Mouse (Mus musculus): ENCODE results near the gene Mybl2. TPM values are rescaled to one million over a fixed set of nuclear protein-coding genes. Genes with fewer than 3 reads are reported as not detected.

Mybl2 gene
- total RNA-seq, 1 experiment = 281 TPM

DNA sequence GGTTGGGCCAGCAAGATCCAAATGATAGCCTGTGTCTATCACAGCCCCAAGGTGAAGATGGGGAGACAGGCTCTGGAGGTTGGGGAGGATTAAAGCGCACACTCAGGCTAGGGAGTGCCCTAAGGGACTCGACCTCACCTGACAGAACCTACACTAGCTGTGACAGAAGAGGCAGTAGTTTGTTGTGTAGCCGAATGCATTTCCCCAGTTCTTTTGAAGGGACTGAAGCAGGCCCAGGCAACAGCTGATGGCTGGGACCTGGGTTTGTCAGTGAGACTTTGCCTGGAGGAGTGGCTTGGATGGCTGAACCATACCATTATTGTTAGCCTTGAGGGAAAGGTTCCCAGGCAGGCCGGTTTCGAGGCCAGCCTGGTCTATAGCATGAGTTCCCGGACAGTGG is 30.6 kb downstream of the Mybl2 start:
- in situ Hi-C loops (cut with MboI; ENCODE audit: low sequenced_read_pairs in 2 of 2, unreplicated experiment in 2 of 2) = no loop called here
- peak overlapping the region; percentile 56 for H3K27ac ChIP-seq (ENCODE audit: insufficient read depth, low read depth, low read length, poor library complexity, severe bottlenecking)
- H3K4me1 ChIP-seq (ENCODE audit: control insufficient read depth in 2 of 2, insufficient read depth in 2 of 2, low read length in 2 of 2, poor library complexity in 1 of 2) = peaks cover 0 to 15% of the 10 kb centered on the region in 2 experiments; a peak in 1 of 4 replicates
- H3K36me3 ChIP-seq (ENCODE audit: control insufficient read depth, insufficient read depth, low read length, poor library complexity, severe bottlenecking) = peaks cover 39% of the 10 kb centered on the region
- H3K4me3 ChIP-seq (ENCODE audit: insufficient read depth in 1 of 2, low read depth in 1 of 2, low read length in 2 of 2, poor library complexity in 1 of 2, severe bottlenecking in 1 of 2) = no peak overlapping the region
- no peak for TF ChIP-seq ZNF384 (IDR thresholded peaks at IDR 0.05; ENCODE audit: low read depth, low read length)
- no peak for TF ChIP-seq CHD2 (IDR thresholded peaks at IDR 0.05; ENCODE audit: low read depth, low read length)
- no peak for TF ChIP-seq MAFK (IDR thresholded peaks at IDR 0.05; ENCODE audit: insufficient read depth, low read depth, low read length)
- TF ChIP-seq HCFC1 (IDR thresholded peaks at IDR 0.05; ENCODE audit: borderline replicate concordance, insufficient read depth, low read length) = no peak
- no peak for TF ChIP-seq ZC3H11A (IDR thresholded peaks at IDR 0.05; ENCODE audit: borderline replicate concordance, low read depth, low read length)
- H3K9me3 ChIP-seq (ENCODE audit: control insufficient read depth, insufficient read depth, low read depth, low read length) = no peaks in the 10 kb centered on the region
- no peak for DNase-seq (ENCODE audit: low read depth, low spot score)
- H3K9ac ChIP-seq (ENCODE audit: insufficient read depth, low read depth, low read length, poor library complexity, severe bottlenecking) = no peak overlapping the region

DNA sequence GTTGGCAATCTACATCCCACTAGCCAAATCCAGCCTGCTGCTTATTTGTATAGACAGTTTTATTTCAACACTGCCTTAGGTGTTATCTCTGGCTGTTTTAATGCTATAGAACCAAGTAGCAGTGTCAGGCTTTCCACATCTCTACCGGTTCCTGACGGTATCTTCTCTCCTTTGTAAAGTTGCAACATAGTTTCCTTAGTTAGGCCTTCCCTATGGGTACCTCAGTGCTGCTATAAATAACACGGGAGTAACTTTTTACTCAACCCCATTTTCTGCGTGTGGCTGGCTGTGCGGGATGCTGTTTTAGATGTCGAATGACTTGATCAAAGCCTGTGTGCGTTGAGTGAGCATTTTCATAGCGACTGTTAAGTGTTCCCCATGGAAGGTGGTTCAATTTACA is 32.1 kb downstream of the Mybl2 start:
- H3K9ac ChIP-seq (ENCODE audit: insufficient read depth, low read depth, low read length, poor library complexity, severe bottlenecking) = no peak overlapping the region
- H3K27ac ChIP-seq (ENCODE audit: insufficient read depth, low read depth, low read length, poor library complexity, severe bottlenecking) = no peak overlapping the region
- H3K36me3 ChIP-seq (ENCODE audit: control insufficient read depth, insufficient read depth, low read length, poor library complexity, severe bottlenecking) = peaks cover 30% of the 10 kb centered on the region
- no peak for TF ChIP-seq MAFK (IDR thresholded peaks at IDR 0.05; ENCODE audit: insufficient read depth, low read depth, low read length)
- no peak for TF ChIP-seq HCFC1 (IDR thresholded peaks at IDR 0.05; ENCODE audit: borderline replicate concordance, insufficient read depth, low read length)
- TF ChIP-seq ZC3H11A (IDR thresholded peaks at IDR 0.05; ENCODE audit: borderline replicate concordance, low read depth, low read length) = no peak
- no peak for TF ChIP-seq ZNF384 (IDR thresholded peaks at IDR 0.05; ENCODE audit: low read depth, low read length)
- TF ChIP-seq CHD2 (IDR thresholded peaks at IDR 0.05; ENCODE audit: low read depth, low read length) = no peak
- no peaks in the 10 kb centered on the region for H3K9me3 ChIP-seq (ENCODE audit: control insufficient read depth, insufficient read depth, low read depth, low read length)
- no peak for DNase-seq (ENCODE audit: low read depth, low spot score)
- H3K4me1 ChIP-seq (ENCODE audit: control insufficient read depth in 2 of 2, insufficient read depth in 2 of 2, low read length in 2 of 2, poor library complexity in 1 of 2) = peaks cover 0 to 11% of the 10 kb centered on the region in 2 experiments; a peak in 1 of 4 replicates
- in situ Hi-C loops (cut with MboI; ENCODE audit: low sequenced_read_pairs in 2 of 2, unreplicated experiment in 2 of 2) = no loop called here
- H3K4me3 ChIP-seq (ENCODE audit: insufficient read depth in 1 of 2, low read depth in 1 of 2, low read length in 2 of 2, poor library complexity in 1 of 2, severe bottlenecking in 1 of 2) = no peak overlapping the region

DNA sequence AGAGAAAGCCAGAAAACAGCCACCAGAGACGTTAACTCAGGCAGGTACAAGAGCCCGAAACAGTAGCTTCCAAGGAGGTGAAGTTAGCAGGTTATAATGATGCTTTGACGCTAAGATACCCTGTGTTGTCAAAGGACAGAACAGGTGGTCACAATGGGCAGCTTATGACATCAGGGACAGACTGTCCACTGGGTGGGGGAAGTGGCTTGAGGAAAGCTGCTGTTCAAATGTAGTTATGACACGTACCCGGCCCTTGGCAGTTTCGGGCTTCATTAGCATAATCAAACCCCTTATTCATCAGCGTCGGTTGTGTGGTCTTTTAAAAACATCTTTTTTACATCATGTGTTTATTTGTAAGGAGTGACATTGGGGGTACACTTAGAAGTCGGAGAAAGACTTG is 33.2 kb downstream of the Mybl2 start, which contains the start of gene Gtsf1l:
TSS of gene Gtsf1l (minus strand) at position 128 of the 400 bp plus-strand sequence.
- Histone ChIP-seq H3K27ac (ENCODE audit: insufficient read depth, low read depth, low read length, poor library complexity, severe bottlenecking) (no peak within 1 kb of the TSS), H3K4me1 (ENCODE audit: control insufficient read depth in 2 of 2, insufficient read depth in 2 of 2, low read length in 2 of 2, poor library complexity in 1 of 2) (peaks cover 0 to 11% of the 10 kb centered on the region in 2 experiments; a peak in 2 of 4 replicates), H3K4me3 (ENCODE audit: insufficient read depth in 1 of 2, low read depth in 1 of 2, low read length in 2 of 2, poor library complexity in 1 of 2, severe bottlenecking in 1 of 2) (peak within 1 kb of the TSS; percentile 66 to 80), H3K36me3 (ENCODE audit: control insufficient read depth, insufficient read depth, low read length, poor library complexity, severe bottlenecking) (peaks cover 19% of the 10 kb centered on the region), H3K9me3 (ENCODE audit: control insufficient read depth, insufficient read depth, low read depth, low read length) (no peaks in the 10 kb centered on the region), H3K9ac (ENCODE audit: insufficient read depth, low read depth, low read length, poor library complexity, severe bottlenecking) (peak within 1 kb of the TSS; percentile 83; the same call in 1 of the 2 replicates)
- no peak for TF ChIP-seq HCFC1 (IDR thresholded peaks at IDR 0.05; ENCODE audit: borderline replicate concordance, insufficient read depth, low read length)
- no peak for TF ChIP-seq MAFK (IDR thresholded peaks at IDR 0.05; ENCODE audit: insufficient read depth, low read depth, low read length)
- TF ChIP-seq ZC3H11A (IDR thresholded peaks at IDR 0.05; ENCODE audit: borderline replicate concordance, low read depth, low read length) = no peak
- TF ChIP-seq CHD2 (IDR thresholded peaks at IDR 0.05; ENCODE audit: low read depth, low read length) = no peak
- TF ChIP-seq ZNF384 (IDR thresholded peaks at IDR 0.05; ENCODE audit: low read depth, low read length) = no peak
- in situ Hi-C loops (cut with MboI; ENCODE audit: low sequenced_read_pairs in 2 of 2, unreplicated experiment in 2 of 2) = no loop called here
- no peak for DNase-seq (ENCODE audit: low read depth, low spot score)

DNA sequence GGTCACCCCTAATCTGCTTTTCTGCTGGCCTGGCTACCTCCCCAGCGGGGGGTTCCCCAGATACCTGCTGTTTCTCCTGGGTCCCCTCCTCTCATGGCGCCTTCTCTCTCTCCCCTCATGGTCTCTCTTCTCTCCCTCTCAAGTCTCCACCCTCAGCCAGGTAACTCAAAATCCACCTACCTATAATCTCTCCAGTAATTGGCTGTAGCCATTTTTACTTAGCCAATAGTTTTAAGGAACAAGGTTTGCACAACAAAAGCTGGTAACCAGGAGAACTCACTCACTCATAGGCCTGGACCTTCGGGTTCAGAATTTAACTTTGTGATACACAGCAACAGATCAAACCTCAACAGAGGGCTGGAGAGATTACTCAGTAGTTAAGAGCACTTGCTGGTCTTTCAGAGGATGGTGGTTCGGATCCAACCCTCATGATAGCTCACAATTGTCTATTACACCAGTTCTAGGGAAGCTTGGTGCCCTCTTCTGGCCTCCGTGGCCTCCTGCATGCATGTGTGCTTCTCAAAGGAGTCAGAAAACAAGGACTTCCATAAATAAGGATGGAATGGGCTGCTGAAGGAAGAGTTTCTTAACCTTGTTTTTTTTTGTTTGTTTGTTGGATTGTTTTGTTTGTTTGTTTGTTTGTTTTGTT is 35.1 kb downstream of the Mybl2 start:
- Histone ChIP-seq H3K27ac (ENCODE audit: insufficient read depth, low read depth, low read length, poor library complexity, severe bottlenecking) (peak overlapping the region; percentile 14), H3K9me3 (ENCODE audit: control insufficient read depth, insufficient read depth, low read depth, low read length) (no peaks in the 10 kb centered on the region), H3K9ac (ENCODE audit: insufficient read depth, low read depth, low read length, poor library complexity, severe bottlenecking) (peak overlapping the region; percentile 83), H3K4me1 (ENCODE audit: control insufficient read depth in 2 of 2, insufficient read depth in 2 of 2, low read length in 2 of 2, poor library complexity in 1 of 2) (peaks cover 0 to 6% of the 10 kb centered on the region in 2 experiments; a peak in 2 of 4 replicates), H3K36me3 (ENCODE audit: control insufficient read depth, insufficient read depth, low read length, poor library complexity, severe bottlenecking) (peaks cover 9% of the 10 kb centered on the region), H3K4me3 (ENCODE audit: insufficient read depth in 1 of 2, low read depth in 1 of 2, low read length in 2 of 2, poor library complexity in 1 of 2, severe bottlenecking in 1 of 2) (peak overlapping the region; percentile 66 to 80)
- in situ Hi-C loops (cut with MboI; ENCODE audit: low sequenced_read_pairs in 2 of 2, unreplicated experiment in 2 of 2) = no loop called here
- TF ChIP-seq HCFC1 (IDR thresholded peaks at IDR 0.05; ENCODE audit: borderline replicate concordance, insufficient read depth, low read length) = no peak
- TF ChIP-seq CHD2 (IDR thresholded peaks at IDR 0.05; ENCODE audit: low read depth, low read length) = peak; percentile 70
- TF ChIP-seq ZC3H11A (IDR thresholded peaks at IDR 0.05; ENCODE audit: borderline replicate concordance, low read depth, low read length) = peak; percentile 17; the same call in 1 of the 2 replicates
- no peak for TF ChIP-seq ZNF384 (IDR thresholded peaks at IDR 0.05; ENCODE audit: low read depth, low read length)
- DNase-seq (ENCODE audit: low read depth, low spot score) = peak; percentile 96

All from ES-E14 (cell line).